Mouse (Mus musculus) mouse embryonic stem cell (cell line): ENCODE data around the gene Ctss.

Experiments
- in situ Hi-C, 2 experiments: fragments of 300-500 bp; cut with MboI; formaldehyde crosslinking; loops; 1 replicate in 1 of 2; 3 replicates in 1 of 2; pipeline ENCODE4 v1.14.3; 2019 to 2020; ENCODE audit warnings: low sequenced_read_pairs in 2 of 2, low pct_unique_long_range_greater_than_20kb in 1 of 2, mixed read lengths in 1 of 2; ENCODE audit not compliant: unreplicated experiment in 1 of 2

Gene Ctss

GRCm38 (mm10) chr3:95601287-95601686 lies 74.7 kb downstream of the Ctss start:
- in situ Hi-C loops: no loop called here
